Mouse (Mus musculus): ENCODE measurements at regions not wholly inside any gene's neighbourhood (a gene's known extent, or its start where the extent isn't known, plus 50 kb on each side); places are given as distances from the start of the nearest gene placed in this dataset.
"Not testable (repeated sequence)": the region's sequence is repeated elsewhere in the genome, so short reads cannot be mapped to it uniquely, and the experiment has no call there.

DNA sequence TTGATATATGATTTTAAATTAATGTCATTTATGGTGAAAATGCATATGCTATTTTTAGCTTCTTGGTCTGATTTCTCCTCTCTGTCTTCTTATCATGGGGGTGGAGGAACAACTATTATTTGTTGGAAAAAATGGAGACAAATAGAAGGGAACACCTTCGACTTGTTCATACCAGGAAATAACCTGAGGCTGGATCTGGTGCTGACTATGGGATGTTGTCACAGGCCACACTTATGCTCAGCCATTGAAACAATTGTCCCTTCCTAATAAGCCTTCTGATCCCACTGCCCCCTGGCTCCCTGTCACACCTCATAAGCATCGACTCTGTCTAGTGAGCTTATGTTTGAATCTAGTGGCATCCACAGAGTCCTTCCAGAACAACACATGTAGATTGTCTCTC lies 210.3 kb upstream of the Irx2 start:
- DNase-seq (ENCODE audit: low spot score in 2 of 2): no peak
- intact Hi-C loops (cut with DNase I): no loop called here

DNA sequence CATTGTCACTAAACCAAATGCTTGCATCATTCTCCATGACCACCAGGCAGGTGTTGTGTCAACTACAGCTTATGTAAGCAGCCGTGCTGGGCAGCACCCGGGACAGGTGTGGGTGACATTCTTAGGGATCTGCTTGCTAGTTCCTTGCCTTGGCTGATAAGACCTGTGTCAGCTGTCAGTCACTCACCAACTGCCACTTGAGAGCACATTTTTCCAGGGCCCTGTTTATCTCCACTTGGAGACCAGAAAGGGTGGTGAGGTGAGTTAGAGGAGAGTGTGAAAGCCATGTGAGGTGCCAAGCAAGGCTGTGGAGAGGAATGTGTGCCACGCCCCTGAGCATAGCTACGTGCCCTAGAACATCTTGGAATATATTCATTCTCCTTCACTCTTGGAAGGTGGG lies 209.1 kb upstream of the Irx2 start:
- intact Hi-C loops (cut with DNase I): no loop called here
- DNase-seq (ENCODE audit: low spot score in 2 of 2): no peak

- intact Hi-C loops (cut with DNase I): no loop called here
- no peak for DNase-seq (ENCODE audit: low spot score in 2 of 2)
These were observed 202.7 kb upstream of the Irx2 start for GRCm38 (mm10) chr13:72425917-72426316.

DNA sequence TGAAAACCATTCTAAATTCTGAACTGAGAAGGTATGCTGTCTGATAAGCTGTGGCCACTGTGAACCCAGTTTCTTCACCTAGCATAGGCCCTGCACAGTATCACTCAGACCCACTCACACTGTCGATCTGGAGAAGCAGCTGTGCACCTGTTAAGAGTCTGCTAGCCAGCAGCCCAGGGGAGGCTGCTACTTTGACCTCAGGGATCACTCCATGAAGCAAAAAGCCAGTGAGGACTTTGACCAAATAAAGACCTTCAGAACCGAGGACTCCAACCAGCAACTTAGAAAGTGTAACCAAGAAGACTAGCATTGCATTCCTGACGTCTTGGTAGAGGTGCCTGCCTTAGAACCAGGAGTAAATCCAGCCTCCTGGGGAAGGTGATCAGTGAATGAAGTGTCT lies 183.3 kb upstream of the Irx2 start:
- intact Hi-C loops (cut with DNase I): no loop called here
- no peak for DNase-seq (ENCODE audit: low spot score in 2 of 2)

DNA sequence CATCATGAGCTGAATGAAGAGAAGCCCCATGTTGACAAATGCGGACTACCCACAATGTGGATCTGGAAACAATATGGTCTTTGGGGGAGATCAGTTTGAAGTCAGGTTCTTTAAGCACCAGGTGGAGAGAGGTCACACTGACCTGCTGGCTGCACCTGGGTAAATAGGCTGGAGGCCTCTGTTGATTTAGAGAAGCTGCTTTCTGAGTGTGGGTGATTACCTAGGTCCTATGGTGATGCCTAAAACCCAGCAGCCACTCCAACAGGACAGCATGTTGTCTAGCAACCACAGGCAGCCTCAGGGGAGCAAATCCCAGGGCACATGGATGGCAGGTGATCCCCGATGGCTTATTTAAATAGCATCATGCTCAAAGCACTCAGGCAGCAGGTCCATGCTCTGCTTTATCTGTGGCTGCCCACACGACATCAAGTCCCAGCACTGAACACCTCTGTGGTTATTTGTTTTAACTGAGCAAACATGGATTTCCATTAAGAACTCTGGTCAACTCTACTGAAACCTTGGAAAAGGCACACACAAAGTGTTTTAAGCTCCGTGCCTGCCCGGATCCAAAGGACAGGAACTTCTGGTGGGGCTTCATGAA lies 180.1 kb upstream of the Irx2 start:
- intact Hi-C loops (cut with DNase I): no loop called here
- DNase-seq (ENCODE audit: low spot score in 2 of 2): no peak

DNA sequence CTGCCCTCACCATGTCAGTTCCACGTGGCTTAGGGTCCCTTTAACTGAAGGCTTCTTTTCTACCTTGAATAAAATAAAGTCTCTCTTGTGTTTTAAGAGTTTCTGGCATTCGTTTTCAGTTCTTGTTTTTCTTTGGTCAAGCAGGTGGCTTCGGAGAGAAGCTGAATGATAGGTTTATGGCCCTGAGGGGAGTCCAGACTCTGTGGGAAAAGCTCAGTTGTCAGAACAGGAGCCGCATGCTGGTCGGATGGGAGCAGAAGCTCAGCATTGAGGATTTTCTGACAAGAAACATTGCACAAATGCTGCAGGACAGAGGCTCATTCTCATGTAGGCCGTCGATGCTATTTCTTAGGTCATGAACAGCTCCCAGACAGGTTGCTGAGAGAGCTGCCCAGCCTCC lies 133.3 kb upstream of the Irx2 start:
- intact Hi-C loops (cut with DNase I): no loop called here
- DNase-seq (ENCODE audit: low spot score in 2 of 2): no peak

DNA sequence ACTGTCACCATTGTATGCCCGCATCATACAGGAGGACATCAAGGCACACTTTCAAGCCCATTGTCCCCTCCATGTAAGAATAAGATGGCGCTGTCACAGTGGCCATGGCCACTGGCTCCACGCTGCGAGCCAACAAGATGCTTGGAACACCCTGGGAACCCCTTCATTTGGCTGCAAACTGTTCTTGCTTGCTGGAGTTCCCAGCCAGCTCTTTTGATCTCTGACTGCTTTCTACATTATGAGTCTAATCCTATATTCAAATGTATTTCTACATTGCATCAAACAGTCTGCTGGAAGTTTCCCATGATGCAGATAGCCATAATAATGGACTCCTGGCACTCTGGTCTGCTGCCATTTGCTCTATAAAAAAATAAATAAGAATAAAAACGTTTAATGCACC lies 131.6 kb upstream of the Irx2 start:
- intact Hi-C loops (cut with DNase I): no loop called here
- DNase-seq (ENCODE audit: low spot score in 2 of 2): no peak

DNA sequence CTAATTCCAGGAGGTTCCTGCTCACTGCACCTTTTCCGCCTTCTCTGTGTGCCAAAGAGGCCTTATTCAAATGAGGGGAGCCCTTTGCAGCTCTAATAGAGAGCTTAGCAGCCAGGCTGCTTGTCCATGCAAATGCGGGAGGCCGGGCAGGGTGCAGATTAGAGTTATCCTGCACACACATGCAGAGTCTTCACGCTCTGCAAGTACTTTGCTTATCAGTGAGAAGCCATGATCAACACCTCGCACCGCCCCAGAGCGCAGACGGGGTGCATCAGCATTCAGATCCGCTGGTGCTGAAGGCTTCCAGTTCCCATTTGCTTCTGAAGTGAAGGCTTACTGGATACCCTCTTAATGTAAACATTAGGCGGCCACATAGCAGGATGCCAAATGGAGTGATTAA lies 131.1 kb upstream of the Irx2 start:
- intact Hi-C loops (cut with DNase I): no loop called here
- DNase-seq (ENCODE audit: low spot score in 2 of 2): no peak

DNA sequence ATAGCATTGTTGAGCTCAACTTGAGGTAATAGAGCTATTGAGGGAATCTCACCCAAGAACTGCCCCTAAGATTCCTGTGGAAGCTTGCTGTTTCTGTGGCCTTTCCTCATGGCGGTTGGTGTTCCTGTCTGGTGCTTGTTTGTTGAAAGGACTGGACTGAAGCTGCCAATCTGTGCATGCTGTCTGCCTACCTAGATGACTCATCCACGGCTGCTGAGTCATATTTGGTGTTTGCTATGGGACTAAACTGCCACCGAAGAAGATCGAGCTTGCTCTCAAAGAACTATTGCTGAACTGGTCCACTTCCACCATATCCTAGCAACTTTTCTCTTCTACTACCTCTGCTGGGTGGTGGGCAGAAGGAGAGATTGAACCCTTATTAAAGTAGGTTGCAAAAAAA lies 122.7 kb upstream of the Irx2 start:
- DNase-seq (ENCODE audit: low spot score in 2 of 2): no peak
- intact Hi-C loops (cut with DNase I): no loop called here

GRCm38 (mm10) chr13:72538633-72539032 lies 90.0 kb upstream of the Irx2 start:
- intact Hi-C loops (cut with DNase I): no loop called here
- DNase-seq (ENCODE audit: low spot score in 2 of 2): no peak

GRCm38 (mm10) chr13:72541706-72542105 lies 86.9 kb upstream of the Irx2 start:
- intact Hi-C loops (cut with DNase I): no loop called here
- DNase-seq (ENCODE audit: low spot score in 2 of 2): no peak

DNA sequence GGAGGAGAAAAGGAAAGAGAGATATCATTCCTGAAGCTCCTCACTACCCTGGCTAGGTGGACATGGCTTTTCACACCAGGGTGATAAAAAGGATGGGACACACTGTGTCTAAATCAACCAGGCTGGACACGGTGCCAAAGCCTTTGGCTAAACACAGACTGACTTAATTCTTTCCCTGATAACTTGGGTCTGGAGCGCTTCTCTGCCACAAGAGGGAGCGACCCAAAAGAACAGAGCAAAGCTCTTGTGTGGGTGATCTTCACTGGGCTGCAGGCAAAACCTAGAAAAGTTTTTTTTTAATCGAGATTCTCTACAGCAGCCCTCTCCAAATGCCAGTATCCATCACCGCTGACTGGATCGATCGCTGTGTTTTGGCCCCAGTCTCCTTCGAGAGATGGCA lies 70.7 kb upstream of the Irx2 start:
- no peak for DNase-seq (ENCODE audit: low spot score in 2 of 2)
- intact Hi-C loops (cut with DNase I): no loop called here

DNA sequence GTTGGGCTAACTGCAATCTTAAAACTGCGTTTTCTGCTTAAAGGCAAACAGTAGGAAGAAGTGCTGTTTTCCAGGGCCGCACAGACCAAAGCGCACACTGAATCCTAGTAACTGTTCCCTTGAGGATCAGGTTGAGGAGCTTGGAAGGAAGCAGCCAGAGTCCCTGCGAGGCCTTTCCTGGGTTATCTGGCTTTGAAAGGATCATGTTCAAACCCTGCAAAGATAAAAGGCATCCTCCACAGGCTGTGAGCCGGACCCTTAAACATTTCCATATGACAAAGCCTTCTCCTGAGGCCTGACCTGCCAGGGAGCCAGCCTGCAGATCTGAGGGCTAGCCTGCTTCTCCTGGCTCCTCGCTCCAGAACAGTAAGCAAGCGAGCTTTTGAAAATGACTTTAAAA lies 56.7 kb upstream of the Irx2 start:
- no peak for DNase-seq (ENCODE audit: low spot score in 2 of 2)
- intact Hi-C loops (cut with DNase I): no loop called here

DNA sequence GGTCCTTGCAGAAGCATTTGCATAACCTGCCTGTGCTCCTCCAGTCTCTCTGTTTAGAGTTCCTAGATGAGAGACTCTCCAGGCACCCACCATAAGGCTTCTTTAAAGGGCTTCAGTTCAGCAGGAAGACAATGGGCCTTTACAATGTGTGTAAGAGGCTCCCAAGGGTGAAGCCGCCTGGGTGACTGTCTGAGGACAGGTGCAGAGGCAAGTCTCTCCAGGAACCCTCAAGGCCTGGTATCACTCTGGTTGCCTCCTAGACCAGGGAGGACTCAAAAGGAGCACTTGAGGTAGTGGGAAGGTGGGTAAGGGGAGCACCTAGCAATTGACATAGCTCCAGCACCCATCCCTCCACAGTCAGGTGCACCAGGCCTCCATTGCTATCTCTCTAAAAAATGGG lies 55.8 kb upstream of the Irx2 start:
- intact Hi-C loops (cut with DNase I): no loop called here

GRCm38 (mm10) chr13:72574126-72574525 lies 54.5 kb upstream of the Irx2 start:
- DNase-seq (ENCODE audit: low spot score in 2 of 2); intact Hi-C loops (cut with DNase I): not testable (repeated sequence)

More for the DNA sequence above, 55.8 kb upstream of the Irx2 start:
- DNase-seq (ENCODE audit: low spot score in 2 of 2): no peak

- DNase-seq (ENCODE audit: low spot score in 2 of 2): no peak
- intact Hi-C loops (cut with DNase I): no loop called here
These were observed 52.1 kb upstream of the Irx2 start for GRCm38 (mm10) chr13:72576485-72576884.

- no peak for DNase-seq (ENCODE audit: low spot score in 2 of 2)
- intact Hi-C loops (cut with DNase I): no loop called here
These were observed 50.2 kb upstream of the Irx2 start for GRCm38 (mm10) chr13:72578416-72578815.

Data from left cerebral cortex, postnatal 14 days (tissue).